Mouse (Mus musculus) heart, embryonic 16.5 days (tissue): ENCODE measurements around the gene Vmn2r84. TPM values are rescaled to one million over a fixed set of nuclear protein-coding genes. Genes with fewer than 3 reads are reported as not detected.
"Not testable (repeated sequence)": the region's sequence is repeated elsewhere in the genome, so short reads cannot be mapped to it uniquely, and the experiment has no call there.

Source experiments
- ATAC-seq: fragments of 200-750 bp; cut with Nextera tagmentation; replicated peaks from 2 replicates; pipeline ENCODE4 v1.8.0; 2017; ENCODE audit warnings: moderate number of reproducible peaks; ENCODE audit not compliant: insufficient read depth, low FRiP score; ENCODE audit errors: extremely low read depth
- H3K27ac ChIP-seq: fragments of 300-500 bp; sonication (generic); 2 replicates; pipeline ENCODE4 v1.5.1; 2014; ENCODE audit warnings: mild to moderate bottlenecking, low read length, control low read depth, moderate library complexity
- H3K27me3 ChIP-seq: fragments of 300-500 bp; sonication (generic); 2 replicates; pipeline ENCODE4 v1.6.1; 2014; ENCODE audit warnings: low read length, mixed read lengths; ENCODE audit not compliant: control insufficient read depth, insufficient read depth
- H3K36me3 ChIP-seq: fragments of 300-500 bp; sonication (generic); 2 replicates; pipeline ENCODE4 v1.6.1; 2014; ENCODE audit not compliant: control insufficient read depth, insufficient read depth
- H3K4me1 ChIP-seq: fragments of 300-500 bp; sonication (generic); 2 replicates; pipeline ENCODE4 v1.6.1; 2014; ENCODE audit warnings: low read length, mixed read lengths; ENCODE audit not compliant: control insufficient read depth, insufficient read depth
- H3K4me2 ChIP-seq: fragments of 300-500 bp; sonication (generic); 2 replicates; pipeline ENCODE4 v1.6.1; 2014; ENCODE audit warnings: low read depth, mild to moderate bottlenecking, control low read depth, low read length
- H3K4me3 ChIP-seq: fragments of 300-500 bp; sonication (generic); 2 replicates; pipeline ENCODE4 v1.5.1; 2014; ENCODE audit warnings: mild to moderate bottlenecking, control low read depth, low read length
- H3K9ac ChIP-seq: fragments of 300-500 bp; sonication (generic); 2 replicates; pipeline ENCODE4 v1.6.1; 2014; ENCODE audit warnings: low read length, control low read depth
- H3K9me3 ChIP-seq: fragments of 300-500 bp; sonication (generic); replicated peaks from 2 replicates; pipeline ENCODE4 v1.6.1; 2016; ENCODE audit warnings: low read length; ENCODE audit not compliant: control insufficient read depth
- WGBS: fragments of 180-500 bp; shearing (Covaris S2); extraction: QIAGEN DNeasy Blood & Tissue Kit; methylation state at CpG from one replicate; pipeline ENCODE4 v1.1.7; 2014; 5-methylcytosine and 5-hydroxymethylcytosine counted together
- polyA plus RNA-seq: library from polyadenylated mRNA; unstranded; fragments of >200 nt; fragmentation: Nextera tagmentation; extraction: Ambion mirVana; gene quantifications from 2 replicates; pipeline ENCODE4 v1.2.1, GENCODE M21; 2015

Vmn2r84 gene
- polyA plus RNA-seq, result 0.02 and 0.03 TPM in 2 replicates

DNA sequence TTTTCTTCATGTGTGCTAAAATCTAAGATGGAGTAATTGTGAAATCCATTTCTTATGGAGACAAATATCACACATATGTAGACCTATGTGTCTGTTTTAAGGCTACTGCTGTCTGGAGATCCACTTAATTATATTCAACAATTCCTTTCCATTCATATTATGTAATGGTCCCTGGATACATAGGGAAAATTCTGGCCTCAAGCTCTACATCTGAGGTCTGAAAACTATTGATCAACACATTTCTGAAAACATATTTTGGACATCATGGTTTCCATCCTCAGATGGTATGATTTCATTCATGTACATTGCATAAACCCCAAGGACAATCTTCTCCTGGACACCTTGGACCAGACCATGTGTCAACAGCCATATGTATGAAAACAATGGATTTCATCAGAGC is at the start of gene Vmn2r84:
Vmn2r84 (minus strand) TSS at position 101 of the 400 bp plus-strand sequence.
- Histone ChIP-seq H3K9ac (no peak within 1 kb of the TSS), H3K4me2 (no peak within 1 kb of the TSS), H3K27ac (no peak within 1 kb of the TSS), H3K9me3 (peaks cover 2% of the 10 kb centered on the region; the same call in 1 of the 2 replicates), H3K36me3 (no peaks in the 10 kb centered on the region), H3K4me3 (no peak within 1 kb of the TSS), H3K4me1 (no peaks in the 10 kb centered on the region), H3K27me3 (no peaks in the 10 kb centered on the region)
- no peak for ATAC-seq

DNA sequence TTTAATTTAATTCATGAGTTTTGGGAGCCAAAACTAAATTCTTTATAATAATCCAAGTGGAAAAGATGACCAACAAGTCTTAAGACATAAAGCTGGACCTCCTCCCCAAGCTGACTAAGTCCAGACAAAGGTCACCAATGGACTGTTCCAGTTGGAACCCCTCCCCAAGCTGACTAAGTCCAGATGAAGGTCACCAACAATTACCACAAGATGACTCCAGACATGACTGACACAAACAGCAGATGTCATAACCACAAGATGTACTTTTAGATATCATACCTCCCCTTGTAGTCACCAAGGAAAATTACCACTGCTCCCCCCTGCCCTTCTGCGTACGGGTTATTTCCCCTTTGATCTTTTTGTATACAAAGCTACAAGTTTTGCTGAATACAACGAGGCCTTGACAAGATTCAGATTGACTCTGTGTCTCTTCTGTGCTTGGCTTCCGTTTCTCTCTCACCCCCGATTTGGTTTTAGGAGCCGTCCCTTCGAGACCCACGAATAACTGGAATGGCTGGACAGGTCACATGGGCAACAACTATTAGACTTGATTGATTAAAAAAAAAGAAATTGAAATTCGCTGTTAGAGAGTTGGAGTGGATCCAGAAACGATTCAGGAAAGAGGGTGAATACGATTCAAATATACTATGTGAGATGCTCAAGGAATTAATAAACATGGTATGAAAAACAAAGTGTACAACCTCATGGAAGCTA is 40.2 kb upstream of the Vmn2r84 start:
- 72% methylated on average over 11 of the region's 11 CpGs for WGBS
- not testable (repeated sequence) for H3K27ac ChIP-seq, H3K9ac ChIP-seq, H3K4me1 ChIP-seq, H3K4me3 ChIP-seq, H3K9me3 ChIP-seq, H3K27me3 ChIP-seq, ATAC-seq, H3K36me3 ChIP-seq, H3K4me2 ChIP-seq

DNA sequence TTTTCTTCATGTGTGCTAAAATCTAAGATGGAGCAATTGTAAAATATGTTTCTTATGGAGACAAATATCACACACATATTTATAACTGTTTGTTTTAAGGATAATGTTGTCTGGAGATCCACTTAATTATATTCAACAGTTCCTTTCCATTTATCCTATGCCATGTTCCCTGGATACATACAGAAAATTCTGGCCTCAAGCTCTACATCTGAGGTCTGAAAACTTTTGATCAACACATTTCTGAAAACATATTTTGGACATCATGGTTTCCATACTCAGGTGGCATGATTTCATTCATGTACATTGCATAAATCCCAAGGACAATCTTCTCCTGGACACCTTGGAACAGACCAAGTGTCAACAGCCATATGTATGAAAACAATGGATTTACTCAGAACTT is 35.5 kb upstream of the Vmn2r84 start, which contains the start of gene Vmn2r85:
Vmn2r85 (minus strand) TSS at position 101 of the 400 bp plus-strand sequence.
- not testable (repeated sequence) for H3K9ac ChIP-seq, H3K36me3 ChIP-seq, H3K27ac ChIP-seq, H3K9me3 ChIP-seq, ATAC-seq, H3K27me3 ChIP-seq, H3K4me2 ChIP-seq, H3K4me3 ChIP-seq, H3K4me1 ChIP-seq

DNA sequence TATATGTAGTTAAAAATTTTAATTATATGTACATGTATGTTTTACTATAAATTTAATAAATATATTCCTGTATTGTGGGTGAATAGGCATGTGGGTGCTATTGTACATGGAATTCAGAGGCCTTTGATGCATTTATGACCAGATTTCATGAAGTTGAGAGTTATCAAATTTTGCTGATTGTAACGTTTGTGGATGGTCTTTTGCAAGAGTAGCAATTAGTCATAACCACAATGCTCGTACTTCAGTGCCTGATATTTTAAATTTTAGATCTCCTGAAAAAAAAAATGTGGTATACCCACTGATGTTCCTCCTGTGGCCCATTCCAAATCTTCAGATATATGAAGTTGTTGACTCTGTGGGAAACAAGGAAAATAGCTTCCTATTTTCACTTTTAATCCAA is 28.2 kb upstream of the Vmn2r84 start:
- ATAC-seq, H3K27me3 ChIP-seq, H3K4me3 ChIP-seq, H3K4me2 ChIP-seq, H3K4me1 ChIP-seq, H3K27ac ChIP-seq, H3K9ac ChIP-seq, H3K9me3 ChIP-seq, H3K36me3 ChIP-seq: not testable (repeated sequence)
- WGBS, result 62% methylated on average over 2 of the region's 2 CpGs

DNA sequence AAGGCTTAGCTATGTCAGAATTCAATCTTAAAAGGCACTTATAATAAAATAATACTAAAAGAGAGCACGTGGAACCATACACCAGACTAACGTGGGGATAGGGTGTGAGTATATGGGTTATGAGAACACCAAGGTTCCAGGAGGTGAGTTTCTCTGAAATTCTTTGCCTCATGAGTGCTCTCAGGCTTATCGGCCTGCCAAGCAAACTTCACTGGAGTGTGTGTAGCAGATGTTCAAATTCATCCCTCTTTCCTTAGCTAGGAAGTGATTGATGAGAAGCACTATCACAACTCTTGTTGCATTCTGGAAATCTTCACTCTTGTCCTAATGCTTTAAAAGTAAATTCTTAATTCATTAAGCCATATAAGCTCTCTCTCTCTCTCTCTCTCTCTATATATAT is 26.3 kb upstream of the Vmn2r84 start:
- no peak overlapping the region for H3K27ac ChIP-seq
- H3K36me3 ChIP-seq, result no peaks in the 10 kb centered on the region
- no peak overlapping the region for H3K9ac ChIP-seq
- ATAC-seq, result no peak
- H3K4me1 ChIP-seq, result no peaks in the 10 kb centered on the region
- H3K4me2 ChIP-seq, result no peak overlapping the region
- H3K4me3 ChIP-seq, result no peak overlapping the region
- H3K27me3 ChIP-seq, result no peaks in the 10 kb centered on the region
- H3K9me3 ChIP-seq, result no peaks in the 10 kb centered on the region
- 78% methylated on average over 3 of the region's 3 CpGs for WGBS

- H3K9me3 ChIP-seq, H3K36me3 ChIP-seq: not testable (repeated sequence)
- whole genome bisulfite sequencing, result 58% methylated on average over 2 of the region's 2 CpGs
Measured at GRCm38 (mm10) chr10:130419954-130420353, 25.8 kb upstream of the Vmn2r84 start.

GRCm38 (mm10) chr10:130416352-130416751 is 22.2 kb upstream of the Vmn2r84 start:
- not testable (repeated sequence) for H3K4me1 ChIP-seq, H3K4me3 ChIP-seq

More at GRCm38 (mm10) chr10:130419954-130420353, 25.8 kb upstream of the Vmn2r84 start:
- not testable (repeated sequence) for H3K27ac ChIP-seq, H3K9ac ChIP-seq, H3K4me1 ChIP-seq, ATAC-seq, H3K4me3 ChIP-seq, H3K27me3 ChIP-seq, H3K4me2 ChIP-seq

DNA sequence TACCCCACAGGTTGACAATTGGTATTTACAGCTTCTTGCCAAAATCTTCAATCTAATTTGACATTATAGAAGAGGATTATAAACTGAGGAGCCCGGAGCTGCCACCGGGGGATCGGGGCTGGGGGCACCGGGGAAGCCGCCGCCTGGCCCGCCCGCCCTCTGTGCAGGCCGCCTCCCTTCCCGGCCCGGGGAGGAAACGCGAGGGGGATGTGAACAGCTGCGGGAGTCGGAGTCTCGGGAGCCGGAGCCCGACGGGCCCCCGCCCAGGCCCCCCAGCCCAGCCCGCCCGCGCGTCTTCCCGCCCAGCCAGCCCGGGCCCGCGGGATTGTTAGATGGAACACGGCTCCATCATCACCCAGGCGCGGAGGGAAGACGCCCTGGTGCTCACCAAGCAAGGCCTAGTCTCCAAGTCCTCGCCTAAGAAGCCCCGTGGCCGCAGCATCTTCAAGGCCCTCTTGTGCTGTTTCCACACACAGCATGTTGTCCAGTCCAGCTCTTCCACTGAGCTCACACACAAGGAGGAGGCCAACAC is 18.1 kb upstream of the Vmn2r84 start:
- not testable (repeated sequence) for ATAC-seq, H3K27me3 ChIP-seq, H3K27ac ChIP-seq, H3K9ac ChIP-seq, H3K9me3 ChIP-seq, H3K4me3 ChIP-seq, H3K36me3 ChIP-seq, H3K4me1 ChIP-seq, H3K4me2 ChIP-seq
- 53% methylated on average over 20 of the region's 35 CpGs for WGBS

More at GRCm38 (mm10) chr10:130416352-130416751, 22.2 kb upstream of the Vmn2r84 start:
- not testable (repeated sequence) for H3K9ac ChIP-seq, H3K9me3 ChIP-seq, H3K4me2 ChIP-seq, H3K27me3 ChIP-seq, ATAC-seq, H3K36me3 ChIP-seq, H3K27ac ChIP-seq

DNA sequence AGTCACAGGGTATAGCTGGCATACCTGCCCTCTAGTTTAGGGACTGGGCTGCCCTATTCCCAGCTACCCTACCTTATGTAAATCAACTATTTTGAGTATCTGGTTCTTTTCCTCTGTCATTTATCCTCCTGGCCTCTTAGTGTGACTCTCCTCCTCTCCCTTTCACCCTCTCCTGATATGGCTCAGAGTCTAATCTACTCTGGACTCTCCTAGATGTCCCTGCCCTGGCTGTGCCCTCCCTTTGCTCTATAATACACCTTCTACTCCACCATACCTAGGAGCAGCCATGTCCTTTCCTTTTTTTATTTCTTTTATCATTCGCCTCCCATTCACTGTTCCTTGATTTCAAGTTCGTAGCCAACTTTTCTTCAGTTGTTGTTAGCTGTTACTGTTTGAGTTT is 19.0 kb downstream of the Vmn2r84 start:
- Histone ChIP-seq H3K27me3 (no peaks in the 10 kb centered on the region), H3K27ac (no peak overlapping the region), H3K9ac (no peak overlapping the region), H3K4me3 (no peak overlapping the region), H3K36me3 (no peaks in the 10 kb centered on the region), H3K4me1 (no peaks in the 10 kb centered on the region), H3K9me3 (no peaks in the 10 kb centered on the region), H3K4me2 (no peak overlapping the region)
- WGBS, result 70% methylated on average over 2 of the region's 2 CpGs
- ATAC-seq, result no peak
